Mouse (Mus musculus) ovary, postnatal 10 days (tissue): ENCODE measurements around the gene Upk1b.

ENCODE experiments used
- DNase-seq: peaks from one replicate; pipeline ENCODE4 v3.0.0; 2022; ENCODE audit warnings: low spot score

The Upk1b gene

DNA sequence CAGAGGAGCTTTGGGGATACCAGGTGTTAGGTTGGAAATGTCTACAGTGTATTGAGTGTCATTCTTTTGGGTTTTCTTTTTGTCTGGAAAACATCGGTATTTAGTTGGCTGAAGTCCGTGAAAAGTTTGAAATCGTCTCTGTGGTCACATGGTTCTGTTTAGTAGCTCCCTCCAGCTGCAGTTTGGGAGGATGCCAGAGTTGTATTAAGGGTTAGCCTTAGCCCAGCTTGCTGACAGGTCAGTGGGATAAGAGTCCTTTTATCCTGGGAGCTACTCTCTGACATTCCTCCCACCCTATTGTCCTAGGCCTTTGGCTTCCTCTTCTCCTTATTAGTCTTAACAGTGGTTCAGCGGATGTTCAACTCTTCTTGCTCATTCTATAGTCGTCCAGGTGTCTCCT is 38.2 kb downstream of the Upk1b start:
- DNase-seq = no peak

DNA sequence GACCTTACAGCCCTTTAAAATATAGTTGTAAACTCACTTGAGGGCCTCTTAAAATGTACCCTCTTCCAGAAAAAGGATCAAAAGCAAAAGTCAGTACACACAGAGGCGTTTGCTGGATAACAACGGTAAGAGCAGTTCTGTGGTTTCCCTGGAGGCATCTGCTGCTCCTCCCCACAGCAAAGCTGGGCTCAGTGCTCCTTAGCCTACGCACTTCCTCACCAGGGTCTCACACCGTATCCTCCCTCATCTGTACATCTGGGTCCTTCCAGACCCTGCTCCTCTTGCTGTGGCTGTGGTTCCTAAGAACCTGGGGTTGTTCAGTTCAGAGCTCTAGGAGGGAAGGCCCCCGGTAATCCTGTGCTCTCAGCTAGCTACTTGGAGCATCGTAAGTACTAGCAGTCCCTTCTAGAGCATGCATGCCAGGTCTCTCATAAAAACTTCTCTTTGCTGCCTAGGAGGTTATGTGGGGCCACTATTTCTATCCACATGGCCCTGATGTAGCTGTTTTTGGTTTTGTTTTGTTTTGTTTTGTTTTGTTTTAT is 39.2 kb downstream of the Upk1b start:
- DNase-seq = no peak

DNA sequence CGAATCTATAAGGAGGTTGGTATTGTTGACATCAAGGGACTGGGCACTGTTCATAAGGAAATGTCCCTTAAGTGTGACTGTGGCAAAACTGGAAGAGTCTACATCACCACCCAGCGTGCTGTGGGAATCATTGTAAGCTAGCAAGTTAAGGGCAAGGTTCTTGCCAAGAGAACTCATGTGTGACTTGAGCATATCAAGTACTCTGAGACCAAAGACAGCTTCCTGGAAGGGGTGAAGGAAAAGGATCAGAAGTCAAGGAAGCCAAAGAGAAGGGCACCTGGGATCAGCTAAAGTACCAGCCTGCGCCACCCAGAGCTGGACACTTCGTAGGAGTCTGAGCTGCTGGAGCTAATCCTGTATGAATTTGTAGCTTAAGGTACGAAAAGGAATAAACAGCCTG is 39.9 kb downstream of the Upk1b start:
- DNase-seq = no peak

DNA sequence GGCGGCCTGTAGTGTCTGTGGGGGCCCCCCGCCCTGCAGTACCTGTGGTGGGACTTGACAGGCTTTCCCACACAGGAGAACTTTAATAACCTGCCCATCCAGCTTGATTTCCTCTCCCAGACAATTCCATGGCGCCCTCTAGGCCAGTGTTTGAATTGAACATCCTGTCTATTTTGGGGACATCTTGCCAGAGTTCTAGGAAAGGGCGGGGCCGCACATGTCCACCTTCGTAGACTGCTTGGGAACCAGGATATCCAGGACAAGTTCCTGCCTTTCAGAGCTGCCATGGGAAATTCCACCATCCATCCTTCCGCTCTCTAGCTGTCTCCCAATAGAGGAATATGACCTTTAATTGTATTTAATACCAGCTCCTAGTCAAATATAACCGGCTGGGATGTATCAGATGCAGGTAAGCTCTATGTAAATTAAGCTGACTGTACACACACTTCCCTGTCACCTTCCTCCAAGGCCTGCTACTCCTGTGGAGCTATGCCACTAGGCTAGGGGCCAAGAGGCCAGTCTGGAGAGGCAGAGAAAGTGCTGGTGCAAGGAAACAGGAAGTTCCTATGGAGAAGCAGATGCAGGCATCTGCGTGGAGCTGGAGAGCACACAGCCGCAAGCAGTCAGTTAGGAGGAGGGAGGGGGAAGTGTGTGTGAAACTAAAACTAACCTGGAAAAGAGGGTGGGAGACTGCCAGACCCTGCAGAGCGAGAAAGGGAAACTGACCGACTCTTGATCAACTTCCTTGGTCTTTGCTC is 41.8 kb downstream of the Upk1b start:
- DNase-seq = no peak

DNA sequence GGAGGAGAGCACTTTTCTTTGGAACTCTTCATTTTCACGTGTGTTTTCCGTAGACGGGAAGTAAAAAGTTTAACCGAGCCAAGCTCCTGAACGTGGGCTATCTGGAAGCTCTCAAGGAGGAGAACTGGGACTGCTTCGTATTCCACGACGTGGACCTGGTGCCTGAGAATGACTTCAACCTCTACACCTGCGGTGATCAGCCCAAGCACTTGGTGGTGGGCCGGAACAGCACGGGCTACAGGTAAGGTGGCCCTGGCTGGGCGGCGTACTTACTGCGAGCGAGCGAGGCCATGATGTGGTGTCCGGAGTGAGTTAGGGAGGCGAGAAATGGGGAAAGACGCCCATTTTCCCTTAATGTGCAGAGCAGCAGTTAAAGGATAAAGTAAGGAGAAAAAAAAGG is 42.5 kb downstream of the Upk1b start:
- DNase-seq = no peak

DNA sequence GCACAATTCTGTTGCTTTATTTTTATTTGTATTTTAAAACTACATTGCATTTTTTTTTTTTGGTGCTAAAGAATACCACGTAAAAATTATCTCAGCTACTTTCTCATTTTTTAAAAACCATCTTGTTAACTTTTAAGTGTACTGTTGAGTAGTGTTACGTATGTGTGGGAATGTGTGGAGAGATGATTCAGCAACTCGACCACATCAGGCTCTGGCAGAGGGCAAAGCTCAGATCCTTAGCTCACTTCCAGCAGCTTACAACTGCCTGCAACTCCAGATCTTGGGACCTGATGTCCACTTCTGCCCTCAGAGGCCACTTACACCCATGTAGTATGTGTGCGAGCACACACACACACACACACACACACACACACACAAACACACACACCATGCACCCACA is 43.6 kb downstream of the Upk1b start:
- DNase-seq = no peak

DNA sequence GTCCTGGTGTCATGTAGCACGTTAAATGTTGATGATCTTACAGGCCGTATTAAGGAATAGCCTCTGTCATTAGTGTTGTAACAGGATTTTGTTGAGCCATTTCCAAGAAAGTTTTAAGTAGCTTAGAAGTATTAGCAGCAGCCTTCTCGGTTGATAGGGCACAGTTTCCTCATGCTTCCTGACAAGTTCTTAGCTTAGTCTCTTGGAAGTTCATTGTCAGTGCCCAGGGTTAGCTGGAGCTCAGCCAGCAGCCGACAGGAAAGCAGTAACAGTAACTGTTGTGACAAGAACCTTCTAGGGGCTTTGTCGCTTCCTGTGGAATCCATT is 44.0 kb downstream of the Upk1b start:
- DNase-seq = no peak

DNA sequence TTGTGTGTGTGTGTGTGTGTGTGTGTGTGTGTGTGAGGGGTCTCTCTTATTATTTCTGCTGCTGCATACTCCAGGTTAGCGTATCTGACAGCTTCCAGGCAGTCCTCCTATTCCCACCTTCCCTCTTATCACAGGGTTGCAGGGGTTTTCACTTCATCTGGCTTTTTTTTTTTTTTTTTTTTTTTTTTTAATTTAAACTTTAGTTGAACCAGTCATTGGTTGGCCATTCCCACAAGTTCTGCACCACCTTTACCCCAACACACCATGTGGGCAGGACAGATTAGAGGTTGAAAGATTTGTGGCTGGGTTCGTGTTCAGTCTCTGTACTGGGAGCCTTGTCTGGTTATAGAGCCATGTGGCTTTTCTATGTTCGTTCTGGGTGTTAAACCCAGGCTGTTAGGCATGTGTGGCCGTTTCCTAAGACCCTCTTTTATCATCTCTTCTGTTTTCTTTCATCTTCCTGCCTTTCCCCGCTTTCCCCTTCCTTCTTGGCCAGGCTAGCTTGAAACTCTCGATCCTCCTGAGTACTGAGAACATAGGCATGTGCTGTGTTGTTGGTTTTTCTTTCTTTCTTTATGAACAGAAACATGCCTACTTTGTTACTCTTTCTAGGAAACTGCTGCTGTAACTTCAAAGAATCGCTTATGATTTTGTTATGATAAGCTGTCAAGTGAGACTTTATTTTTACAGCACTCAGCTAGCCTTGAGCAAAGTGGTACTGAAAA is 44.5 kb downstream of the Upk1b start:
- no peak for DNase-seq

DNA sequence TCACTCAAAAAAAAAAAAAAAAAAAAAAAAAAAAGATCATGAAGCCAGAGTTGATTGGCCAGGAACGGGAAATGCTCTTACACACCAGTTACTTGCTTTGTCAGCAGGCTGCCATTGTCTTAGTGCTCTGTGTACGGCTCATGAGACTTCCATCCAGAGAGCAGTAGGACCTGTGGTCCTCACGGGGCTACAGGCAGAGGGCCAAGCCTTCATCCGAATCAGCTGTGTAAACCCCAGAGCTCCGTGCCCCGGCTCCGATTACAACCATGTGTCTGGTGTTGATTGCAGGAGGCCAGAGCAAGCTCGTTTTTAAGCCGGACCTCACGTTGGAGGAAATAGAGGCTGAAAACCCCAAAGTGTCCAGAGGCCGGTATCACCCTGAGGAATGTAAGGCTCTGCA is 46.5 kb downstream of the Upk1b start:
- DNase-seq = no peak

DNA sequence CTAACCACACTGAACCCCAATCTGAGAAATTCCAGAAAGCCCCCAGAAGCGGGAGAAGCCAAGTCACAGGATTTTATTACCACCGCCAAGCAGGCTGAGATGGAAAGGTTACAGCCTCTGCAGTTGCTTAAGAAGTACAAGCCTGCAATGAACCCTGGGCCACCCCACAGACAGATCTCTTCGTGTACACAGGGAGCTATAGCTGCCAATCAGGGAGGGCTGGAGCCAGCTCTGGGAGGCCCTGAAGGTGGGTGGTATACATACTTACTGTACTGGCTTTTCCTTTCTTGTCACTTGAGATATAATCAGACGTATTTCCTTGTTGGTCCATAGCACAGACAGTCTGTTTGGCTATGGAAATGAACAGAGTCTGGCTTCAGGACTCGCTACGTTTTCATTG is 49.3 kb downstream of the Upk1b start:
- no peak for DNase-seq

DNA sequence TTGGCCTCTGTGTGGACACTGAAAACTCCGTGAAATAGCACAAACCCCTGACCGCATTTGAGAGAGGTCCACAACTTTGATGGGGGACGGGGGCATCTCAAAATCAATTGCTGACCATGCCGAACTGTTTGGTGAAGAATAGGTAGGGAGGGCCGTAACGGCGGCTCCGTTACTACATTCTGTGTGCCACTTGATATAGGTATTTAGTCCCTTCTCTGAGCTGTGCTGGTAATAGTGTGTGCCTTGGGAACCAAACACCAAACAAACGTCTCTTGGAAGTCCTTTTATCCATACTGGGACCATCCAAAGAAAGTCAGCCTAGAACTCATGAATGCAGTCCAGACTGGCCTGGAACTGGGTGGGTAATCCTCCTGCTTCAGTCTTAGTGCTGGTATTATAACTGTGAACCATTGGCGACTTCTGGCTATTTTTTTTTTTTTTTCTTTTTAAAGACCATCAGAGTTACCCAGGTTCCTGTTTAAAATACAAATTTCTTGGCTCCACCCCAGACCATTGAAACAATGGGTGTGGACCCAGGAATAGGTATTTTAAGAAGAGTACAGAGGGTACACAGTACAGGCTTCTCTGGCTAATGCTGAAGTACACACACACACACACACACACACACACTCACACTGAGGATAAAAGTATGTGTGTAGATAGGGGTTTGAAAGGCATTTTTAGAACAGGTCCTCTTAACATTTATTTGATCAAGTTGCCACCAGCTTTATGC is 56.0 kb downstream of the Upk1b start:
- no peak for DNase-seq

DNA sequence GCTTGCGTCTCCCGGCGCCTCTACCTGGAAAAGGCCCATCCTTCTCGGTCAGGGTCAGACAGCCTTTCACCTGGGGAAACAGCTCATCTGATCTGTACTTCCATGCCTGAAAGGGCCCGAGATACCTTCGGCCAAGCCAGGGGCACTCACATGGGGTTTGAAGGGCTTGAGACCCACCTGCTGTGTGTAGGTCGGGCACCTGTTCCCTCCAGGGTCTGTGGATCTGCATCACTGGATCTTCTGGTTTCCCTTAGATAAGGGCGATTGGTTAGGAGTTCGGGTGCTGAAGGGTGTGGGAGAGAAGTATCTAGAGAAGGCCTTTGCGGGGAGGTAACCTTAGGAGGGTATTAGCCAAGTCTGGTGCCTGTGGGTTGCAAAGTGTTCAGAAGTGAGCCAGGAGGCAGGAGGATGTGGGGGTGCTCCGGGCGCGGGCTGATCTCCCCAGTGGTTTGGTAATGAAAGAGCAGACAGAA is 57.4 kb downstream of the Upk1b start:
- peak; percentile 32 for DNase-seq

DNA sequence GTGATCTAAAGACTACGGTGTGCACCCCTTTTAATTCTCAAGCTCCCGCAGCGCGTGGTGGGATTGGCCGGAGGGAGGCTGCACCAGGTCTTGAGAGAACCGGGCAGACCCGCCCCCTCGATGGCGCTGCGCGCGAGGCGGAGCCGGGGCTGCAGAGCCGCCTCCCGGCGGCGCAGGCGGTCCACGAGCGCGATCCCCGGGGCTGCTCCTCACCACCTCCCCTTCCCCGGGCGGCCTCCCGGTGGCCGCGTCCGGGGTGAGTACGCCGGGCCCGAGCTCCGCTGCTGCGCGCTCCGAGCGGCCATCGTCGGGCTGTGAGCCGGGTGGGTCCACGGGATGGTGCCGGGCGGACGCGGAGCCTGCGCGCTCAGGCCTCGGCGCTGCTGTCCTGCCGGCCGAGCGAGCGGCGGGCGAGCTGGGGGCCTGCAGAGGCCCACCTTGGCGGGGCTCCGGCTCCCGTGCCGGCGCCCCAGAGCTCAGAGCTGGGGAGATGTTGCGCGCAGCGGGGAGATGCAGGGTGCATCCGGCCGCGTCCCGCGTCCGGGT is 57.9 kb downstream of the Upk1b start, which contains the start of gene B4galt4:
Gene B4galt4, plus strand, starts transcription at position 152 of the 546 bp plus-strand sequence.
- DNase-seq = peak; percentile 85

DNA sequence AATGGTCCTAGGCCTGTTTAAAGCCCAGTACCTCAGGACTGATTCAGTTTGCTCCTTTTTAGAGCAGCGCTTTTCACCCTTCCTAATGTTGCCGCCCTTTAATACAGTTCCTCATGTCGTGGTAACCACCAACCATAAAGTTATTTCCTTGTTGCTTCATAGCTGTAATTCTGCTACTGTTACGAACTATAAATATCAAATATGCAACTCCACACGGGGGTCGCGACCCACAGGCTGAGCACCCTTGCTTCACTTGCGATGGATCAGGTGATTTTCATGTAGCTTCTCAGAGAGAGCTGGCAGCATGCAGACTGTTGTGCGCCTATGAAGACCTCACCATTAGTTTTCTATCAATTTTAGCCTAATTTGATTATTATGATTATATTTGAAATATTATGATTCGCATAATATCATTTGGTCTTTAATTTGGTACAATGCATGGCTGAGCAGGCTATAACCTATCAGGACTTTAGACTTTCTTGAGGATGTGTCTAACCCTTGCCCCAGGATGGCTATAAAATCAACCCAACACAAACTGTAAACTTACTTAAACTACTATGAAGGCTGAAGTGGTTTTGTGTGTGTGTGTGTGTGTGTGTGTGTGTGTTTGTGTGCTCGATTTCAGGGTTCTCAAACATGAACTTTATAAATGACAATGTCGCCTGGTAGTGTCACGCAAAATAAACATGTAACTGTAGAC is 58.8 kb downstream of the Upk1b start:
- no peak for DNase-seq

DNA sequence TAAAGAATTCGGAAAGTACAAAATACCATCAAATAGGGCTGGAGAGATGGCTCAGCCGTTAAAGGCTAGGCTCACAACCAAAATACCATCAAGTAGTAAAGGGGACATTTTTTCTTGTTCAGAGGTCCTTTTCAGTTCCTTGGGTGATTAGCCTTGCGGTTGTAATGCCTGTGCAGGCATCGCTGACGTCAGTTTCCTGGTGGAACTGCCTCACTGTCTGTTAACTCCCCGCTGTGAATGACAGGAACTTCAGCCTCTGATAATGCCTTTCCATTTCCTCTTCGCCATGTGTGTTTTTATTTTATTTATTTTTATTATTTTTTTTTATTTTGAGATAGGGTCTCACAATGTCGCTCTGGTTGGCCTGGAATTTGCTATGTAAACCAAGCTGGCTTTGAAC is 69.2 kb downstream of the Upk1b start:
- no peak for DNase-seq

DNA sequence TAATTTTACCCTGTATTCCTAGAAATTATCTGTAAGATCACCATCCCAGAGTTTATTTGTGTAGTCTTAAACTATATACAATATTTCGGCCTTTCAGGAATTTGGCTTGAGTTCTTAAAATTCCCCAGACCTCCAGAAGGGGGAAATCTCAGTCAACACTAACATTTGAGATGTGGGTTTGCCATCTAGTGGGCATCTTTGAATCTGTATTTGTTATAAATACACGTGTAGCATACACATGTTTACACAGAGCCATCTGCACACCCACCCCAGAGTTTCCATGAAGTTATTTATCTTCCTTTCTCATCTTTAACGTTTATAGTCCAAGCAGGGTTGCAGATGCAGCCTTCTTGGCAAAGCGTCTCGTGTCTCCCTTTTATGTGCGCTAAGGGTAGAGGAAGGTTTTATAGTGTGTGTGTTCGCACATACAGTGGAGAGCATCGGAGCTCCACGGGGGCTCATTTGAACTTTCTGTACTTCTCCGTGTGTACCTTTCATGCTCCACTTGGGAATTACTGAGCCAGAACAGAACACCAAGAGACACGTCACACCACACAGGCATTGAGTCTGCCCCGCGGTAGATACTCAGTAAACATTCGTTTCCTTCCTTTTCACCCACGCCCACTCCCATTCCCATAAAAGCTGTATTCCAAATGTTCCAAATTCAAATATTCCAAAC is 70.4 kb downstream of the Upk1b start:
- DNase-seq = no peak

DNA sequence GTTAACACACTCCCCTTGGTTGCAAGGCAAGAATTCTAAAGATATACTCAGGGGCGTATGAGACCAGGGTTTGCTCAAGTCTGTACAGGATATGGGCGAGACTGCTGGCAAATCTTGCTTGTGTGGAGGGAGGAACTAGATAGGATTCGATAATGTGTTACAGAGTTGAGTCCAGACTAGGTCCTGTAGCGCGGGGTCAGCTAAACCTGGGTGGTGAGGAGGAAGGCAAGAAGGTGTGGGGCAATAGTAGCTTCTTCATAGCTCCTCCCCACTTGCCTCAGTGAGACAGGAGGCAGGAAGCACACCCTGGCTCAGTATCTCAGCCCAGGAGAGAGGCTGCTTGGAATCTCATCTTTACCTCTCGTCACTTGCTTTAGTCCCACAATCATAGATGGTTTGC is 71.0 kb downstream of the Upk1b start:
- no peak for DNase-seq

DNA sequence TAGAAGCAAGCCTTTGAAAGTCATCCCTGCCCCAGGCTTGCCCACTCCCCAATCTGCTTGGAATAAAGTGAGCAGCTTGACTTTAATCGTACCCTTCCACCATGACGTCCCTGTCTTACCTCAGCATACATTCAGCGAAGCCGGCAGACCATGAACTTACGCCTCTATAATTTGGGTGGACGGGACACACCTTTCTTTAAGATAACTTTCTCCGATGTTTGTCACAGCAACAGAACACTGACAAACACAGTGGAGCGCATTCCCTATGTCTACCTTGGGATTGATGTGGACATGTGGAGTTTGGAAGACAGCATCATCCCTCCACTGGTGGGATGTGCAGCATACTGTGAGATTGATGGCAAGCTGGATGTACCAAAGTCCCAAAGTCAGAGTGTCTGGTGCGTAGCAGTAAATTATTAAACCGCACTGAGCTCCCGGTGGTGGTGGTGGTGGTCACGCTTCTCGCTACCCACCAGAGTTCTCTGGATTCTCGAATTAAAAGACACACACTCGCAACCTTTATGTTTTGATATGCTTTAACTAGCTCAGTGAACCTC is 71.5 kb downstream of the Upk1b start:
- no peak for DNase-seq

DNA sequence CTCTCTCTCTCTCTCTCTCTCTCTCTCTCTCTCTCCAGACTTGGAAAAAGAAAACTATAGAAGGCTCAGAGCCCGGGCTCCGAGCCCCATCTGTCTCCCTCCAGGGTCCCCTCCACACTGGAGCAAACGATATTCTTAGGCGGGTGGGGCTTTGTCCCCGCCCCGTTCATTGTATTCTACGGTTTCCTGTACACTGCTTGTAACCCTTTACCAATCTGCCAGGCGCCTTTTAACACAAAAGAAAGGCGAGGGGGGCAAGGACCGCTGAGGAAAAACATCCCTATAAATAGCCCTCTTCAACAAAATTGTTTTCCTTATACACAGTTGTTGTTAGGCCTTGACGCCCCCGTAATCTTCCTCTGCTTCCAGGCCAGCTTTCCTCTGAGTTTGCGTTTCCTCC is 75.2 kb downstream of the Upk1b start:
- no peak for DNase-seq

DNA sequence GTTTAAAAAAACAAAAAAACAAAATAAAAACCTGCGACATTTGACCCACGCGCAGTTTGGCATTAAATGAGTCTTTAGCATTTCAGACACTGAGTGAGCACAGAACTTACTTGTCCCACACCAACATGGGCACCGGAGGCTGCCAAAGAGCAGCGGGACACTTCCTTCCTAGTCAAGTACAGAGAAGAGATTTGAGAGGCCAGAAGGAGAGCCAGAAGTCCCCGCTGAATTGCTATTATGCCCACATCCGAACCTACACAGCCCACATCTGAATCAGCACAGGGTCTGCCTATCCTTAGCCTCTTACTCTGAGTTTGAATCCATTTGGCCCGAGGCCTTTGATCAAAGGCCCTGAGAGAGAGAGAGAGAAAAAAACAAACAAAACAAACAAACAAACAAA is 75.9 kb downstream of the Upk1b start:
- no peak for DNase-seq
